Mouse (Mus musculus): ENCODE measurements around the gene Tmprss7. TPM values are rescaled to one million over a fixed set of nuclear protein-coding genes. Genes with fewer than 3 reads are reported as not detected.

Gene Tmprss7
- polyA plus RNA-seq, 2 experiments = 0.08 to 0.26 TPM

- Histone ChIP-seq H3K27ac (no peak overlapping the region), H3K4me2 (ENCODE audit: low read depth) (no peak overlapping the region), H3K4me1 (replicated peaks; ENCODE audit: control insufficient read depth in 2 of 2, insufficient read depth in 2 of 2, low read length in 1 of 2) (no peaks in the 10 kb centered on the region), H3K36me3 (replicated peaks; ENCODE audit: control insufficient read depth, insufficient read depth, low read depth) (no peaks in the 10 kb centered on the region), H3K27me3 (ENCODE audit: control insufficient read depth, insufficient read depth, low read length) (no peaks in the 10 kb centered on the region), H3K4me3 (ENCODE audit: insufficient read depth in 1 of 2, low read depth in 2 of 2, low read length in 2 of 2) (no peak overlapping the region), H3K9me3 (ENCODE audit: control insufficient read depth, low read length) (no peaks in the 10 kb centered on the region), H3K9ac (replicated peaks) (no peak overlapping the region)
- DNase-seq (ENCODE audit: low read depth in 3 of 3, low spot score in 3 of 3) = no peak
- WGBS (ENCODE audit: insufficient replicate concordance) = 58% methylated on average over 5 of the region's 5 CpGs
- ATAC-seq (ENCODE audit: insufficient read depth) = no peak
- TF ChIP-seq CTCF (IDR thresholded peaks at IDR 0.05; ENCODE audit: low read depth) (no peak), EP300 (IDR thresholded peaks at IDR 0.05; ENCODE audit: low read depth) (no peak)
These were observed 5.8 kb upstream of the Tmprss7 start for GRCm38 (mm10) chr16:45699301-45699700.

DNA sequence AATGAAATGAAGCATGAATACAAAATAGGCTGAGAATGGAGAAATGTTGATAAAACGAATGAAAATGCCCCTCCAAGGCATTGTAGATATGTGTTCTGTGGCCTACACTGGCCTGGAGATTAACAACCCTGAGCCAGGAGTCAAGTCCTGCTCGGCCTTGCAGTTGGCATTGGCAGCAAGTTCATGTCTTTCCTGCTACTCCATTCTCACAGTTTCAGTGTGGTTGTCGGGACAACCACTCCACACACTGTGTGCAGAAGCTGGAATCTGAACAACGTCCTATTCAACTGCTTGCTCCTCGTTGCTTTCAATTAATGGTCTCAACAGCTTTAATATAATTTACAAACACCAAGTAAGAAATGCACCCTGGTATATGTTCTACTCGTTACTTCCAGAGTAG, 4.5 kb upstream of the Tmprss7 start:
- Histone ChIP-seq H3K27ac (no peak overlapping the region), H3K36me3 (replicated peaks; ENCODE audit: control insufficient read depth, insufficient read depth, low read depth) (no peaks in the 10 kb centered on the region), H3K27me3 (ENCODE audit: control insufficient read depth, insufficient read depth, low read length) (no peaks in the 10 kb centered on the region), H3K4me3 (ENCODE audit: insufficient read depth in 1 of 2, low read depth in 2 of 2, low read length in 2 of 2) (no peak overlapping the region), H3K4me1 (replicated peaks; ENCODE audit: control insufficient read depth in 2 of 2, insufficient read depth in 2 of 2, low read length in 1 of 2) (no peaks in the 10 kb centered on the region), H3K4me2 (ENCODE audit: low read depth) (no peak overlapping the region), H3K9ac (replicated peaks) (no peak overlapping the region), H3K9me3 (ENCODE audit: control insufficient read depth, low read length) (no peaks in the 10 kb centered on the region)
- DNase-seq (ENCODE audit: low read depth in 3 of 3, low spot score in 3 of 3) = no peak
- TF ChIP-seq EP300 (IDR thresholded peaks at IDR 0.05; ENCODE audit: low read depth) = no peak
- no peak for TF ChIP-seq CTCF (IDR thresholded peaks at IDR 0.05; ENCODE audit: low read depth)
- no peak for ATAC-seq (ENCODE audit: insufficient read depth)
- WGBS (ENCODE audit: insufficient replicate concordance) = 65% methylated on average over 6 of the region's 6 CpGs

- ATAC-seq (ENCODE audit: insufficient read depth) = no peak
- H3K4me1 ChIP-seq (replicated peaks; ENCODE audit: control insufficient read depth in 2 of 2, insufficient read depth in 2 of 2, low read length in 1 of 2) = no peaks in the 10 kb centered on the region
- no peak overlapping the region for H3K9ac ChIP-seq (replicated peaks)
- H3K27me3 ChIP-seq (ENCODE audit: control insufficient read depth, insufficient read depth, low read length) = no peaks in the 10 kb centered on the region
- no peak overlapping the region for H3K27ac ChIP-seq
- no peak overlapping the region for H3K4me3 ChIP-seq (ENCODE audit: insufficient read depth in 1 of 2, low read depth in 2 of 2, low read length in 2 of 2)
- 65% methylated on average over 9 of the region's 9 CpGs for WGBS (ENCODE audit: insufficient replicate concordance)
- no peak overlapping the region for H3K4me2 ChIP-seq (ENCODE audit: low read depth)
- H3K9me3 ChIP-seq (ENCODE audit: control insufficient read depth, low read length) = no peaks in the 10 kb centered on the region
- no peak for TF ChIP-seq CTCF (IDR thresholded peaks at IDR 0.05; ENCODE audit: low read depth)
- no peak for TF ChIP-seq EP300 (IDR thresholded peaks at IDR 0.05; ENCODE audit: low read depth)
- H3K36me3 ChIP-seq (replicated peaks; ENCODE audit: control insufficient read depth, insufficient read depth, low read depth) = no peaks in the 10 kb centered on the region
- no peak for DNase-seq (ENCODE audit: low read depth in 3 of 3, low spot score in 3 of 3)
These were observed 2.1 kb upstream of the Tmprss7 start for GRCm38 (mm10) chr16:45695445-45696160.

GRCm38 (mm10) chr16:45692851-45693250, 607 bp downstream of the Tmprss7 start:
- WGBS (ENCODE audit: insufficient replicate concordance) = 55% methylated on average over 3 of the region's 3 CpGs
- no peak overlapping the region for H3K4me3 ChIP-seq (ENCODE audit: insufficient read depth in 1 of 2, low read depth in 2 of 2, low read length in 2 of 2)
- no peak overlapping the region for H3K27ac ChIP-seq
- DNase-seq (ENCODE audit: low read depth in 3 of 3, low spot score in 3 of 3) = no peak
- no peaks in the 10 kb centered on the region for H3K27me3 ChIP-seq (ENCODE audit: control insufficient read depth, insufficient read depth, low read length)
- TF ChIP-seq CTCF (IDR thresholded peaks at IDR 0.05; ENCODE audit: low read depth) (no peak), EP300 (IDR thresholded peaks at IDR 0.05; ENCODE audit: low read depth) (no peak)
- no peak overlapping the region for H3K9ac ChIP-seq (replicated peaks)
- H3K36me3 ChIP-seq (replicated peaks; ENCODE audit: control insufficient read depth, insufficient read depth, low read depth) = no peaks in the 10 kb centered on the region
- no peaks in the 10 kb centered on the region for H3K4me1 ChIP-seq (replicated peaks; ENCODE audit: control insufficient read depth in 2 of 2, insufficient read depth in 2 of 2, low read length in 1 of 2)
- H3K4me2 ChIP-seq (ENCODE audit: low read depth) = no peak overlapping the region
- H3K9me3 ChIP-seq (ENCODE audit: control insufficient read depth, low read length) = no peaks in the 10 kb centered on the region
- ATAC-seq (ENCODE audit: insufficient read depth) = no peak

DNA sequence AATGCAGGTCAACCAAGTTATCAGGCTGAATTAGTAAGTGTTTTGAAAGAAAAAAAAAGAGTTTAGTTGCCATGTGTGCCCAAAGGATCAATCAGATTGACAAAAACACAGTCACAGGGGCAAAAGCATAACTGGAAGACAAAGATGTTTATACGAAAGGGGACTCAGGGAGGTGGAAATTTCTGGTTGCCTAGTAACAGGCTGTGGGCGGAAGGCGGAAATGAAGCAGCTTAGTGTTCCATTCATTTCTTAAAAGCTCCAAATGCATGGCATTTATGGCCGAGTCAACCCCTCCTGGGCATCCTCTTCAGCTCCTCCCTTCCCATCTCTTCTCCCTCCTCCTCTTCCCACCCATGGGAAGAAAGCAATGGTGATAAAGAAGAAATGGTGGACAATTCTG, 3.3 kb downstream of the Tmprss7 start:
- Histone ChIP-seq H3K27me3 (ENCODE audit: control insufficient read depth, insufficient read depth, low read length) (no peaks in the 10 kb centered on the region), H3K9me3 (ENCODE audit: control insufficient read depth, low read length) (no peaks in the 10 kb centered on the region), H3K27ac (no peak overlapping the region), H3K4me3 (ENCODE audit: insufficient read depth in 1 of 2, low read depth in 2 of 2, low read length in 2 of 2) (no peak overlapping the region), H3K4me2 (ENCODE audit: low read depth) (no peak overlapping the region), H3K36me3 (replicated peaks; ENCODE audit: control insufficient read depth, insufficient read depth, low read depth) (no peaks in the 10 kb centered on the region), H3K4me1 (replicated peaks; ENCODE audit: control insufficient read depth in 2 of 2, insufficient read depth in 2 of 2, low read length in 1 of 2) (no peaks in the 10 kb centered on the region), H3K9ac (replicated peaks) (no peak overlapping the region)
- no peak for TF ChIP-seq EP300 (IDR thresholded peaks at IDR 0.05; ENCODE audit: low read depth)
- no peak for TF ChIP-seq CTCF (IDR thresholded peaks at IDR 0.05; ENCODE audit: low read depth)
- 53% methylated on average over 4 of the region's 4 CpGs for WGBS (ENCODE audit: insufficient replicate concordance)
- ATAC-seq (ENCODE audit: insufficient read depth) (no peak), DNase-seq (ENCODE audit: low read depth in 3 of 3, low spot score in 3 of 3) (no peak)
